Mouse (Mus musculus): Measurements from ENCODE around the gene Gm10964.

Gene Gm10964

GRCm38 (mm10) chr3:103733799-103734695 lies 5.1 kb upstream of the Gm10964 start:
- DNase-seq (ENCODE audit: low spot score in 2 of 2) = no peak

- DNase-seq (ENCODE audit: low spot score in 2 of 2) = no peak
These were observed 4.3 kb upstream of the Gm10964 start for GRCm38 (mm10) chr3:103734696-103735519.

- no peak for DNase-seq (ENCODE audit: low spot score in 2 of 2)
These were observed 3.2 kb upstream of the Gm10964 start for GRCm38 (mm10) chr3:103735776-103736600.

- DNase-seq (ENCODE audit: low spot score in 2 of 2) = peak in 1 of 2 experiments; percentile 55
These were observed 2.0 kb upstream of the Gm10964 start for GRCm38 (mm10) chr3:103737061-103737754.

- DNase-seq (ENCODE audit: low spot score in 2 of 2) = peak; percentile 92 to 95
These were observed 1.2 kb upstream of the Gm10964 start, which contains the start of gene Olfml3 for GRCm38 (mm10) chr3:103737778-103738571. Gene Olfml3, minus strand, starts transcription at chr3:103738001.

- DNase-seq (ENCODE audit: low spot score in 2 of 2) = no peak
These were observed 1.2 kb downstream of the Gm10964 start for GRCm38 (mm10) chr3:103740342-103740741.

- DNase-seq (ENCODE audit: low spot score in 2 of 2) = no peak
These were observed 4.0 kb downstream of the Gm10964 start for GRCm38 (mm10) chr3:103743208-103743607.

- no peak for DNase-seq (ENCODE audit: low spot score in 2 of 2)
These were observed 6.0 kb downstream of the Gm10964 start for GRCm38 (mm10) chr3:103745001-103745770.

- no peak for DNase-seq (ENCODE audit: low spot score in 2 of 2)
These were observed 7.5 kb downstream of the Gm10964 start for GRCm38 (mm10) chr3:103746711-103747110.

GRCm38 (mm10) chr3:103751558-103751957 lies 12.4 kb downstream of the Gm10964 start:
- DNase-seq (ENCODE audit: low spot score in 2 of 2) = no peak

- DNase-seq (ENCODE audit: low spot score in 2 of 2) = no peak
These were observed 16.2 kb downstream of the Gm10964 start for GRCm38 (mm10) chr3:103755351-103755750.

- DNase-seq (ENCODE audit: low spot score in 2 of 2) = no peak
These were observed 17.8 kb downstream of the Gm10964 start for GRCm38 (mm10) chr3:103756920-103757319.

GRCm38 (mm10) chr3:103758456-103758855 lies 19.3 kb downstream of the Gm10964 start:
- no peak for DNase-seq (ENCODE audit: low spot score in 2 of 2)

- no peak for DNase-seq (ENCODE audit: low spot score in 2 of 2)
These were observed 20.2 kb downstream of the Gm10964 start for GRCm38 (mm10) chr3:103759261-103759970.

GRCm38 (mm10) chr3:103766789-103767188 lies 27.6 kb downstream of the Gm10964 start:
- DNase-seq (ENCODE audit: low spot score in 2 of 2) = no peak

- peak in 1 of 2 experiments; percentile 23 for DNase-seq (ENCODE audit: low spot score in 2 of 2)
These were observed 32.5 kb downstream of the Gm10964 start for GRCm38 (mm10) chr3:103771531-103772130.

- DNase-seq (ENCODE audit: low spot score in 2 of 2) = no peak
These were observed 33.7 kb downstream of the Gm10964 start for GRCm38 (mm10) chr3:103772846-103773245.

- no peak for DNase-seq (ENCODE audit: low spot score in 2 of 2)
These were observed 34.3 kb downstream of the Gm10964 start for GRCm38 (mm10) chr3:103773508-103773907.
